In genomic region chr2:160021541-160021940, GRCm38 (mm10) we compare ENCODE assay signal across 19 mouse cellular contexts.
DNase-seq lines count a peak whose midpoint lies in the region; ATAC-seq lines count a peak whose summit lies in the region.
"Had no signal": no experiment of that assay in that cellular context is flagged by ENCODE, and none has a peak within 500 bp of the region (broad histone marks: within the 10 kb centered on the region; RNA-seq: fewer than 3 reads in every experiment).

No protein-coding gene starts in this region.

- H3K4me1 ChIP-seq in hindbrain, embryonic 13.5 days (replicated peaks), result peaks cover 11% of the 10 kb centered on the region

- no peaks in the 10 kb centered on the region for H3K9me3 ChIP-seq in hindbrain, embryonic 13.5 days
- H3K9me3 ChIP-seq: limb, embryonic 15.5 days; midbrain, embryonic 13.5 days; neural tube, embryonic 15.5 days had no signal

- H3K9ac ChIP-seq in hindbrain, embryonic 13.5 days, result no peak overlapping the region
- H3K9ac ChIP-seq: limb, embryonic 15.5 days; lung, embryonic 14.5 days; midbrain, embryonic 13.5 days; neural tube, embryonic 15.5 days had no signal

- WGBS in hindbrain, embryonic 13.5 days, result 75% methylated on average over 4 of the region's 4 CpGs

- no peak overlapping the region for H3K4me3 ChIP-seq in hindbrain, embryonic 13.5 days
- H3K4me3 ChIP-seq: limb, embryonic 15.5 days; midbrain, embryonic 13.5 days; myocyte; neural tube, embryonic 15.5 days had no signal

- DNase-seq in embryo, embryonic 10 days (ENCODE audit: low spot score), result peak; percentile 10
- no peak for DNase-seq in embryo, embryonic 9.5 days (ENCODE audit: extremely low spot score)
- peak; percentile 5 for DNase-seq in lung, postnatal 25 days (ENCODE audit: low spot score)
- no peak for DNase-seq in lung, adult 18-20 months
- DNase-seq in heart, adult 9 months (ENCODE audit: low spot score in 2 of 2), result peak; percentile 54 to 63
- DNase-seq in right cerebral cortex, postnatal 36 days (ENCODE audit: low spot score in 2 of 2), result no peak
- no peak for DNase-seq in thymus, postnatal 25 days
- DNase-seq: adrenal gland, adult 2 months; cerebellum, adult 8-10 months; kidney, adult 8-10 months; kidney, postnatal 25 days; lung, embryonic 14.5 days; right cerebral cortex, postnatal 25 days; thymus, postnatal 36 days had no signal

- H3K4me2 ChIP-seq in hindbrain, embryonic 13.5 days, result no peak overlapping the region
- H3K4me2 ChIP-seq: limb, embryonic 15.5 days; lung, embryonic 14.5 days; midbrain, embryonic 13.5 days; neural tube, embryonic 15.5 days had no signal

- H3K27ac ChIP-seq in hindbrain, embryonic 13.5 days, result no peak overlapping the region
- H3K27ac ChIP-seq: limb, embryonic 15.5 days; midbrain, embryonic 13.5 days; neural tube, embryonic 15.5 days had no signal

- ATAC-seq in hindbrain, embryonic 13.5 days (ENCODE audit: low FRiP score), result no peak
- ATAC-seq: midbrain, embryonic 13.5 days had no signal

- H3K27me3 ChIP-seq in hindbrain, embryonic 13.5 days, result 0 out of 2 replicates have a peak, but pooled peaks cover 2% of the 10 kb centered on the region
- H3K27me3 ChIP-seq: limb, embryonic 15.5 days; midbrain, embryonic 13.5 days; neural tube, embryonic 15.5 days had no signal

- H3K36me3 ChIP-seq in hindbrain, embryonic 13.5 days, result no peaks in the 10 kb centered on the region
- H3K36me3 ChIP-seq: limb, embryonic 15.5 days; midbrain, embryonic 13.5 days; neural tube, embryonic 15.5 days had no signal

Comparison
In these comparisons a context has a peak if more than half of its experiments do, and no peak if none do; other contexts are left out.
1. DNase-seq: peak in embryo, embryonic 10 days (single experiment), lung, postnatal 25 days (single experiment) and heart, adult 9 months (2 of 2); none in embryo, embryonic 9.5 days (single experiment), lung, adult 18-20 months (0 of 2), right cerebral cortex, postnatal 36 days (0 of 2) and thymus, postnatal 25 days (single experiment).